Mouse (Mus musculus) heart, postnatal 0 days (tissue): ENCODE measurements around the gene Atad5. TPM values are rescaled to one million over a fixed set of nuclear protein-coding genes. Genes with fewer than 3 reads are reported as not detected.

Source experiments
- ATAC-seq: fragments of 200-750 bp; cut with Nextera tagmentation; 2 replicates; pipeline ENCODE4 v1.8.0; 2017; ENCODE audit warnings: low read depth, moderate number of reproducible peaks, moderate library complexity; ENCODE audit not compliant: insufficient read depth
- DNase-seq: peaks from one replicate; pipeline ENCODE4 v3.0.0-alpha.2; 2016; ENCODE audit warnings: low spot score
- H3K27ac ChIP-seq: fragments of 300-500 bp; sonication (generic); 2 replicates; pipeline ENCODE4 v1.5.1; 2014; ENCODE audit warnings: low read depth, mild to moderate bottlenecking
- H3K27me3 ChIP-seq: fragments of 300-500 bp; sonication (generic); 2 replicates; pipeline ENCODE4 v1.6.1; 2014; ENCODE audit warnings: low read length, mixed read lengths; ENCODE audit not compliant: control insufficient read depth, insufficient read depth
- H3K36me3 ChIP-seq: fragments of 300-500 bp; sonication (generic); replicated peaks from 2 replicates; pipeline ENCODE4 v1.6.1; 2014; ENCODE audit warnings: low read length, mixed read lengths; ENCODE audit not compliant: control insufficient read depth, insufficient read depth
- H3K4me1 ChIP-seq: fragments of 300-500 bp; sonication (generic); 2 replicates; pipeline ENCODE4 v1.6.1; 2014; ENCODE audit warnings: antibody characterized with exemption; ENCODE audit not compliant: control insufficient read depth, insufficient read depth
- H3K4me2 ChIP-seq: fragments of 300-500 bp; sonication (generic); 2 replicates; pipeline ENCODE4 v1.6.1; 2014; ENCODE audit warnings: low read depth, mild to moderate bottlenecking, low read length, moderate library complexity
- H3K4me3 ChIP-seq: fragments of 300-500 bp; sonication (generic); 2 replicates; pipeline ENCODE4 v1.5.1; 2014; ENCODE audit warnings: low read depth, low read length
- H3K9ac ChIP-seq: fragments of 300-500 bp; sonication (generic); replicated peaks from 2 replicates; pipeline ENCODE4 v1.6.1; 2014; ENCODE audit warnings: low read depth, low read length, mixed read lengths
- H3K9me3 ChIP-seq: fragments of 300-500 bp; sonication (generic); replicated peaks from 2 replicates; pipeline ENCODE4 v1.6.1; 2016; ENCODE audit warnings: low read length; ENCODE audit not compliant: control insufficient read depth
- CTCF ChIP-seq: IDR thresholded peaks from 2 replicates; pipeline ENCODE4 v1.5.1; 2016; ENCODE audit warnings: antibody characterized with exemption, control low read depth, low read depth
- EP300 ChIP-seq: IDR thresholded peaks from 2 replicates; pipeline ENCODE4 v1.6.1; 2016; ENCODE audit warnings: antibody characterized with exemption, low read depth
- WGBS: fragments of 180-500 bp; shearing (Covaris S2); extraction: QIAGEN DNeasy Blood & Tissue Kit; methylation state at CpG from one replicate; pipeline ENCODE4 v1.1.7; 2014; 5-methylcytosine and 5-hydroxymethylcytosine counted together
- polyA plus RNA-seq: library from polyadenylated mRNA; unstranded; fragments of >200 nt; fragmentation: Nextera tagmentation; extraction: Ambion mirVana; gene quantifications from 2 replicates; pipeline ENCODE4 v1.2.1, GENCODE M21; 2015
- total RNA-seq: library from RNA; depleted of rRNA; stranded (reverse); fragments of >200 nt; gene quantifications from 2 replicates; pipeline ENCODE4 v1.2.3, GENCODE M21; 2014; ENCODE audit warnings: low replicate concordance

The Atad5 gene
- total and polyA plus RNA-seq, 2 experiments from 2014 or later = 1.5 to 4.2 TPM

GRCm38 (mm10) chr11:80168611-80169249 lies 79.5 kb downstream of the Atad5 start:
- 71% methylated on average over 4 of the region's 4 CpGs for WGBS
- no peaks in the 10 kb centered on the region for H3K36me3 ChIP-seq
- H3K27ac ChIP-seq = no peak overlapping the region
- DNase-seq = no peak
- TF ChIP-seq EP300 (no peak), CTCF (no peak)
- no peaks in the 10 kb centered on the region for H3K9me3 ChIP-seq
- no peaks in the 10 kb centered on the region for H3K4me1 ChIP-seq
- H3K4me3 ChIP-seq = no peak overlapping the region
- no peak overlapping the region for H3K9ac ChIP-seq
- no peak for ATAC-seq
- no peaks in the 10 kb centered on the region for H3K27me3 ChIP-seq
- no peak overlapping the region for H3K4me2 ChIP-seq

GRCm38 (mm10) chr11:80169629-80170028 lies 80.4 kb downstream of the Atad5 start:
- Histone ChIP-seq H3K4me1 (no peaks in the 10 kb centered on the region), H3K27ac (no peak overlapping the region), H3K36me3 (no peaks in the 10 kb centered on the region), H3K4me3 (no peak overlapping the region), H3K9me3 (no peaks in the 10 kb centered on the region), H3K9ac (no peak overlapping the region), H3K4me2 (no peak overlapping the region), H3K27me3 (no peaks in the 10 kb centered on the region)
- TF ChIP-seq EP300 (no peak), CTCF (no peak)
- ATAC-seq = no peak
- DNase-seq = no peak
- WGBS = 77% methylated on average over 3 of the region's 3 CpGs

- ATAC-seq = peak; percentile 44; the same call in 1 of the 2 replicates
- 43% methylated on average over 5 of the region's 5 CpGs for WGBS
Measured at GRCm38 (mm10) chr11:80170351-80170750, 81.2 kb downstream of the Atad5 start.

GRCm38 (mm10) chr11:80171884-80172283 lies 82.7 kb downstream of the Atad5 start:
- Histone ChIP-seq H3K27ac (no peak overlapping the region), H3K4me3 (no peak overlapping the region), H3K27me3 (no peaks in the 10 kb centered on the region), H3K9ac (no peak overlapping the region), H3K4me1 (peaks cover under 1% of the 10 kb centered on the region; the same call in 1 of the 2 replicates), H3K4me2 (no peak overlapping the region), H3K9me3 (no peaks in the 10 kb centered on the region), H3K36me3 (no peaks in the 10 kb centered on the region)
- no peak for ATAC-seq
- TF ChIP-seq CTCF = no peak
- TF ChIP-seq EP300 = no peak
- WGBS = 63% methylated on average over 4 of the region's 4 CpGs
- no peak for DNase-seq

More at GRCm38 (mm10) chr11:80170351-80170750, 81.2 kb downstream of the Atad5 start:
- Histone ChIP-seq H3K9me3 (no peaks in the 10 kb centered on the region), H3K27me3 (no peaks in the 10 kb centered on the region), H3K36me3 (no peaks in the 10 kb centered on the region), H3K9ac (no peak overlapping the region), H3K4me2 (no peak overlapping the region), H3K4me3 (no peak overlapping the region), H3K4me1 (no peaks in the 10 kb centered on the region), H3K27ac (no peak overlapping the region)
- no peak for DNase-seq
- TF ChIP-seq CTCF = no peak
- no peak for TF ChIP-seq EP300

GRCm38 (mm10) chr11:80173963-80174670 lies 84.9 kb downstream of the Atad5 start:
- Histone ChIP-seq H3K9ac (no peak overlapping the region), H3K4me2 (no peak overlapping the region), H3K36me3 (no peaks in the 10 kb centered on the region), H3K9me3 (no peaks in the 10 kb centered on the region), H3K4me1 (peaks cover 13% of the 10 kb centered on the region), H3K27me3 (no peaks in the 10 kb centered on the region), H3K4me3 (no peak overlapping the region), H3K27ac (no peak overlapping the region)
- TF ChIP-seq CTCF = no peak
- TF ChIP-seq EP300 = no peak
- ATAC-seq = no peak
- DNase-seq = no peak
- WGBS = 75% methylated on average over 11 of the region's 11 CpGs
